In the genomic region with DNA sequence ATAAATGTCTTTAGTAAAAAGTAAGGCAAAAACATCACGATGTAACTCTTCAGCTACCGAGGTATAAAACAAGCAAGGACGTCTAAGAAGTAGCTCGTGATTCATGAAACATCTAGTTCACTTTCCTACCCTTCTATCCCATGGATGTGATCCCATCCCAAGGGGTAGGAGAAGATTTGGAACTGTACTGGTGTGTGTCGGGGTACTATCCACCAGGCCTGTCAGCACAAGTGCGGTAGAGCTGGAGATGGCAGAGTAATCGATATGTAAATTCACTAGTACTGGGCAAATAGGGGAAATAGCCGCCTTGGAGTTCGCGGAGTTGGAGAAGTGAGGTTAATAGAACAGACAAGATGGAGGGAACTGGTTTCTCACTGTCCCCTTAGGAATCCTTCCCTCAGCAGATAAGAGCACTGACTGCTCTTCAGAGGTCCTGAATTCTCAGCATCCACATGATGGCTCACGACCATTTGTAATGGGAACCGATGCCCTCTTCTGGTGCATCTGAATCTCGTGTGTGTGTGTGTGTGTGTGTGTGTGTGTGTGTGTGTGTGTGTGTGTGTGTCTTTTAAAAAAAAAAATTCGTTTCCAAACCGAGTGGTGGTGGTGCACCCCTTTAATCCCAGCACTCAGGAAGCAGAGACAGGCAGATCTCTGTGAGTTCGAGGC, we compare ENCODE assay signal across 10 mouse cellular contexts. TPM values are rescaled to one million over a fixed set of nuclear protein-coding genes. Genes with fewer than 3 reads are reported as not detected.
DNase-seq lines count a peak whose midpoint lies in the region; ATAC-seq and TF ChIP-seq lines count a peak whose summit lies in the region.
"Had no signal": no experiment of that assay in that cellular context is flagged by ENCODE, and none has a peak within 500 bp of the region (broad histone marks: within the 10 kb centered on the region; RNA-seq: fewer than 3 reads in every experiment).

No protein-coding gene starts in this region.

- no peak overlapping the region for H3ac ChIP-seq in C2C12 (ENCODE audit: control insufficient read depth, insufficient read length, low read depth)

- H3K79me3 ChIP-seq in C2C12 (ENCODE audit: low read depth): peaks cover 3% of the 10 kb centered on the region

- H3K9me3 ChIP-seq in hindbrain, embryonic 12.5 days (replicated peaks): no peaks in the 10 kb centered on the region; the same call in 1 of the 2 replicates
- H3K9me3 ChIP-seq in hindbrain, embryonic 11.5 days (ENCODE audit: control insufficient read depth, low read length): no peaks in the 10 kb centered on the region
- no peaks in the 10 kb centered on the region; the same call in 1 of the 2 replicates for H3K9me3 ChIP-seq in limb, embryonic 14.5 days (ENCODE audit: control insufficient read depth, low read length)

- 40% methylated on average over 16 of the region's 16 CpGs for WGBS in hindbrain, embryonic 12.5 days
- WGBS in hindbrain, embryonic 11.5 days: 39% methylated on average over 16 of the region's 16 CpGs
- 44% methylated on average over 16 of the region's 16 CpGs for WGBS in limb, embryonic 14.5 days

- peaks cover 96% of the 10 kb centered on the region for H3K27me3 ChIP-seq in hindbrain, embryonic 12.5 days
- peaks cover 80% of the 10 kb centered on the region for H3K27me3 ChIP-seq in hindbrain, embryonic 11.5 days (ENCODE audit: control insufficient read depth, insufficient read depth, low read length)
- no peaks in the 10 kb centered on the region for H3K27me3 ChIP-seq in C2C12 (ENCODE audit: control insufficient read depth, insufficient read depth, insufficient read length)
- peaks cover 68% of the 10 kb centered on the region for H3K27me3 ChIP-seq in limb, embryonic 14.5 days (ENCODE audit: control insufficient read depth, insufficient read depth, low read length)

- H3K36me3 ChIP-seq in hindbrain, embryonic 12.5 days: no peaks in the 10 kb centered on the region
- no peaks in the 10 kb centered on the region for H3K36me3 ChIP-seq in hindbrain, embryonic 11.5 days (ENCODE audit: control insufficient read depth, insufficient read depth, low read length)
- H3K36me3 ChIP-seq in C2C12 (ENCODE audit: control insufficient read depth, insufficient read depth): peaks cover 7% of the 10 kb centered on the region
- no peaks in the 10 kb centered on the region for H3K36me3 ChIP-seq in limb, embryonic 14.5 days (ENCODE audit: control insufficient read depth, insufficient read depth, low read length)

- H3K79me2 ChIP-seq in C2C12 (ENCODE audit: control insufficient read depth, insufficient read depth): peaks cover 16% of the 10 kb centered on the region

- no peak for TF ChIP-seq POLR2A in limb, embryonic 14.5 days (IDR thresholded peaks at IDR 0.05; ENCODE audit: borderline replicate concordance, extremely low read depth, insufficient read depth, insufficient read length)

- no peak for DNase-seq in hindbrain, embryonic 11.5 days (ENCODE audit: low spot score)
- peak; percentile 39 for DNase-seq in adipocyte (ENCODE audit: low spot score)
- no peak for DNase-seq in limb, embryonic 14.5 days (ENCODE audit: low spot score)
- no peak for DNase-seq in yolk sac, embryonic 10.5 days (ENCODE audit: low spot score)
- no peak for DNase-seq in cerebellum, postnatal 36 days
- no peak for DNase-seq in layer of hippocampus, adult 11-12 months (ENCODE audit: low spot score)
- DNase-seq: thymus, postnatal 25 days had no signal

- no peak for TF ChIP-seq CTCF in C2C12 (IDR thresholded peaks at IDR 0.05; ENCODE audit: control insufficient read depth, insufficient read depth, insufficient read length)

- H3K9ac ChIP-seq in hindbrain, embryonic 12.5 days: no peak overlapping the region
- no peak overlapping the region for H3K9ac ChIP-seq in hindbrain, embryonic 11.5 days (ENCODE audit: low read depth, low read length)
- H3K9ac ChIP-seq in limb, embryonic 14.5 days (ENCODE audit: low read depth, low read length, severe bottlenecking): no peak overlapping the region

- H3K4me2 ChIP-seq in hindbrain, embryonic 12.5 days (replicated peaks): peak overlapping the region; percentile 76
- H3K4me2 ChIP-seq in hindbrain, embryonic 11.5 days (replicated peaks; ENCODE audit: low read depth, low read length): no peak overlapping the region
- peak overlapping the region; percentile 74 for H3K4me2 ChIP-seq in limb, embryonic 14.5 days (replicated peaks; ENCODE audit: low read depth, low read length, severe bottlenecking)

- peaks cover 19% of the 10 kb centered on the region for H3K4me1 ChIP-seq in hindbrain, embryonic 12.5 days
- H3K4me1 ChIP-seq in hindbrain, embryonic 11.5 days (replicated peaks; ENCODE audit: control insufficient read depth, insufficient read depth, low read length): peaks cover 6% of the 10 kb centered on the region; the same call in 1 of the 2 replicates
- peaks cover 23% of the 10 kb centered on the region for H3K4me1 ChIP-seq in limb, embryonic 14.5 days (ENCODE audit: control insufficient read depth, insufficient read depth, low read length)

- no peak overlapping the region for H3K27ac ChIP-seq in hindbrain, embryonic 12.5 days
- H3K27ac ChIP-seq in hindbrain, embryonic 11.5 days (ENCODE audit: low read depth, low read length): no peak overlapping the region
- no peak overlapping the region for H3K27ac ChIP-seq in limb, embryonic 14.5 days (replicated peaks; ENCODE audit: low read depth, low read length)

- H3K4me3 ChIP-seq in hindbrain, embryonic 12.5 days: peak overlapping the region; percentile 57
- H3K4me3 ChIP-seq in hindbrain, embryonic 11.5 days (ENCODE audit: low read depth, low read length): no peak overlapping the region
- H3K4me3 ChIP-seq in C2C12 (ENCODE audit: insufficient read depth, poor library complexity, severe bottlenecking): peak overlapping the region; percentile 71
- H3K4me3 ChIP-seq in limb, embryonic 14.5 days (replicated peaks; ENCODE audit: low read length): peak overlapping the region; percentile 66

- no peak for ATAC-seq in hindbrain, embryonic 12.5 days (ENCODE audit: low FRiP score)
- no peak for ATAC-seq in hindbrain, embryonic 11.5 days (ENCODE audit: low FRiP score)
- ATAC-seq in limb, embryonic 14.5 days (ENCODE audit: low FRiP score, low read depth): no peak

TF ChIP-seq in C2C12, 6 proteins besides CTCF, POLR2A, EP300 and RAD21:
- TF ChIP-seq MYOD1 (IDR thresholded peaks at IDR 0.05; ENCODE audit: control insufficient read depth, insufficient read length, low read depth) (no peak), MYOG (IDR thresholded peaks at IDR 0.05; ENCODE audit: control insufficient read depth, extremely low read depth, insufficient read length) (no peak), CEBPB (IDR thresholded peaks at IDR 0.05; ENCODE audit: low read depth) (no peak), FOSL1 (IDR thresholded peaks at IDR 0.05; ENCODE audit: insufficient read depth, low read length, poor library complexity, severe bottlenecking) (no peak), MAX (IDR thresholded peaks at IDR 0.05) (no peak), USF1 (IDR thresholded peaks at IDR 0.05; ENCODE audit: low read depth) (no peak)

RNA-seq across cellular contexts. Expression of a gene that starts 1.0 kb away (rescaled TPM):
- polyA plus RNA-seq in hindbrain, embryonic 12.5 days (2016; fragmentation: Nextera tagmentation; extraction: Ambion mirVana): 17.2 and 17.5 TPM in 2 replicates
- polyA plus RNA-seq in hindbrain, embryonic 11.5 days (2014; fragmentation: Nextera tagmentation; extraction: Ambion mirVana): 13.5 and 14.3 TPM in 2 replicates
- polyA plus RNA-seq in C2C12 (2012; fragmentation: generic; extraction: Trizol): 27.3 TPM
- 12.8 and 13.6 TPM in 2 replicates for polyA plus RNA-seq in limb, embryonic 14.5 days (2012; rRNA removed)
- polyA plus RNA-seq in limb, embryonic 14.5 days (2014; fragmentation: Nextera tagmentation; extraction: Ambion mirVana): 26.2 and 26.3 TPM in 2 replicates

RNA-seq across cellular contexts. Expression of a gene that starts 1.1 kb away (rescaled TPM):
- polyA plus RNA-seq in hindbrain, embryonic 12.5 days (2016; fragmentation: Nextera tagmentation; extraction: Ambion mirVana): 0.97 and 1.4 TPM in 2 replicates
- polyA plus RNA-seq in hindbrain, embryonic 11.5 days (2014; fragmentation: Nextera tagmentation; extraction: Ambion mirVana): 0.78 and 1.4 TPM in 2 replicates
- polyA plus RNA-seq in C2C12 (2012; fragmentation: generic; extraction: Trizol): 7.6 TPM
- 4.0 and 5.6 TPM in 2 replicates for polyA plus RNA-seq in limb, embryonic 14.5 days (2012; rRNA removed)
- 2.9 and 3.7 TPM in 2 replicates for polyA plus RNA-seq in limb, embryonic 14.5 days (2014; fragmentation: Nextera tagmentation; extraction: Ambion mirVana)

RNA-seq across cellular contexts. Expression of a gene that starts 6.2 kb away (rescaled TPM):
- 0.23 TPM in 1 of 2 replicates, not detected in the other for polyA plus RNA-seq in hindbrain, embryonic 12.5 days (2016; fragmentation: Nextera tagmentation; extraction: Ambion mirVana)
- polyA plus RNA-seq in hindbrain, embryonic 11.5 days (2014; fragmentation: Nextera tagmentation; extraction: Ambion mirVana): 0.21 and 0.52 TPM in 2 replicates
- polyA plus RNA-seq in C2C12 (2012; fragmentation: generic; extraction: Trizol): 3.4 TPM
- 0.47 and 0.62 TPM in 2 replicates for polyA plus RNA-seq in limb, embryonic 14.5 days (2012; rRNA removed)
- 0.14 TPM in 1 of 2 replicates, not detected in the other for polyA plus RNA-seq in limb, embryonic 14.5 days (2014; fragmentation: Nextera tagmentation; extraction: Ambion mirVana)
- polyA plus RNA-seq: neural tube, embryonic 11.5 days had no signal

RNA-seq across cellular contexts. Expression of a gene that starts 8.4 kb away (rescaled TPM):
- polyA plus RNA-seq in hindbrain, embryonic 12.5 days (2016; fragmentation: Nextera tagmentation; extraction: Ambion mirVana): 7.5 and 9.5 TPM in 2 replicates
- 4.2 and 6.3 TPM in 2 replicates for polyA plus RNA-seq in hindbrain, embryonic 11.5 days (2014; fragmentation: Nextera tagmentation; extraction: Ambion mirVana)
- polyA plus RNA-seq in C2C12 (2012; fragmentation: generic; extraction: Trizol): 7.6 TPM
- polyA plus RNA-seq in limb, embryonic 14.5 days (2012; rRNA removed): 40.8 and 52.7 TPM in 2 replicates
- polyA plus RNA-seq in limb, embryonic 14.5 days (2014; fragmentation: Nextera tagmentation; extraction: Ambion mirVana): 38.9 and 42.9 TPM in 2 replicates

RNA-seq across cellular contexts. Expression of a gene that starts 12.6 kb away (rescaled TPM):
- 2.7 and 4.0 TPM in 2 replicates for polyA plus RNA-seq in hindbrain, embryonic 12.5 days (2016; fragmentation: Nextera tagmentation; extraction: Ambion mirVana)
- 2.7 and 3.1 TPM in 2 replicates for polyA plus RNA-seq in hindbrain, embryonic 11.5 days (2014; fragmentation: Nextera tagmentation; extraction: Ambion mirVana)
- 9.8 TPM for polyA plus RNA-seq in C2C12 (2012; fragmentation: generic; extraction: Trizol)
- 2.0 and 2.3 TPM in 2 replicates for polyA plus RNA-seq in limb, embryonic 14.5 days (2012; rRNA removed)
- 2.3 and 3.3 TPM in 2 replicates for polyA plus RNA-seq in limb, embryonic 14.5 days (2014; fragmentation: Nextera tagmentation; extraction: Ambion mirVana)
